Mouse (Mus musculus): ENCODE measurements around the gene Pyroxd2.

Pyroxd2 gene

GRCm38 (mm10) chr19:42745084-42745868 lies 7.3 kb downstream of the Pyroxd2 start:
- no peak for DNase-seq

- DNase-seq = no peak
Observed at GRCm38 (mm10) chr19:42744162-42744586, 8.4 kb downstream of the Pyroxd2 start.

GRCm38 (mm10) chr19:42743261-42743660 lies 9.3 kb downstream of the Pyroxd2 start:
- no peak for DNase-seq

GRCm38 (mm10) chr19:42741884-42742283 lies 10.7 kb downstream of the Pyroxd2 start:
- no peak for DNase-seq

- no peak for DNase-seq
Observed at GRCm38 (mm10) chr19:42740163-42740899, 12.2 kb downstream of the Pyroxd2 start.

GRCm38 (mm10) chr19:42739734-42740133 lies 12.8 kb downstream of the Pyroxd2 start:
- DNase-seq = no peak

- DNase-seq = no peak
Observed at GRCm38 (mm10) chr19:42737753-42738152, 14.8 kb downstream of the Pyroxd2 start.

GRCm38 (mm10) chr19:42734982-42735381 lies 17.6 kb downstream of the Pyroxd2 start:
- no peak for DNase-seq

- DNase-seq = peak; percentile 53
Observed at GRCm38 (mm10) chr19:42727424-42727823, 25.2 kb downstream of the Pyroxd2 start.

- peak; percentile 84 for DNase-seq
Observed at GRCm38 (mm10) chr19:42726766-42727165, 25.8 kb downstream of the Pyroxd2 start.

- DNase-seq = no peak
Observed at GRCm38 (mm10) chr19:42725973-42726350, 26.6 kb downstream of the Pyroxd2 start.

- no peak for DNase-seq
Observed at GRCm38 (mm10) chr19:42725056-42725972, 27.3 kb downstream of the Pyroxd2 start.

GRCm38 (mm10) chr19:42723302-42723701 lies 29.3 kb downstream of the Pyroxd2 start:
- no peak for DNase-seq

- DNase-seq = no peak
Observed at GRCm38 (mm10) chr19:42722500-42722899, 30.1 kb downstream of the Pyroxd2 start.

GRCm38 (mm10) chr19:42718101-42718500 lies 34.5 kb downstream of the Pyroxd2 start:
- DNase-seq = no peak

- DNase-seq = no peak
Observed at GRCm38 (mm10) chr19:42717668-42718067, 34.9 kb downstream of the Pyroxd2 start.

GRCm38 (mm10) chr19:42716507-42716906 lies 36.1 kb downstream of the Pyroxd2 start:
- no peak for DNase-seq

GRCm38 (mm10) chr19:42713770-42714169 lies 38.8 kb downstream of the Pyroxd2 start:
- no peak for DNase-seq

GRCm38 (mm10) chr19:42699426-42699825 lies 53.1 kb downstream of the Pyroxd2 start:
- DNase-seq = peak; percentile 49

- no peak for DNase-seq
Observed at GRCm38 (mm10) chr19:42698576-42698975, 54.0 kb downstream of the Pyroxd2 start.

GRCm38 (mm10) chr19:42697336-42697735 lies 55.2 kb downstream of the Pyroxd2 start:
- DNase-seq = no peak

- no peak for DNase-seq
Observed at GRCm38 (mm10) chr19:42690256-42690655, 62.3 kb downstream of the Pyroxd2 start.

GRCm38 (mm10) chr19:42689786-42690185 lies 62.8 kb downstream of the Pyroxd2 start:
- no peak for DNase-seq

All from cerebellum, adult 9-10 months (tissue).